Mouse (Mus musculus): ENCODE results near the gene Qser1.

Gene Qser1

DNA sequence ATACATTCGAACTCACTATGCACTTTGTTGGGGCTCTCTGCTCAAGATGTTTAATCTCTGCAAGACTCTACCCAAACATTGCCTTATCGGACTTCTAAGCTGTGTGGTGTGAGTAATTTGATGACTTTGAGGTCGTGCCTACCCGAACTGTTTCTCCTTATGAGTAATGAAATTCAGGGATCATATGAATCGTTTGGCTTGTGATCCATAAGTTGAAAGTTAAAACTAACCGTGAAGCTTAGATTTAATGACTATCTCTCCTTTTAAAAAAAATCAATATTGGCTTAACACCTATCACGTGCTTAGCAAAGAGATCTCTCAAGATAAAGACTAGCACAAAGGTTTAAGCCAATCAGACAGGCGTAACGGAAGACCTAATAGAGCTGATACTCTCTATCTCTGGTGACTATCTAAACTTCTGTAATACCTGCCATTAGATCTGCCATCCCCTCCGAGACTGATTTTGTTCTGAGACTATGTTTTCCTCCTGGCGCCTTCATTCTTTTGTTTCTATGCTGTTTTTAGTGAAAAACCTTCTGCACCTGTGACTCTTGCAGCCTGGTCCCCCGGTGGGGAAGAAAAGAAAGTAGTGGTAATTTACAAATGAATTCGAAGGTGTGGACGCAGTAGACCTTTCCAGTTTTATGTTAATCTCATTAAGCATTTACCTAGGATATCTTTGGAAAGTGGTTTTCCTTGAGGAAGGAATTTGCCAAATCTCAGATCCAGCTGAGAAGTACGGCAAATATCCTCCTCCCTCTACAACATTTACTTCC is 1.2 kb upstream of the Qser1 start:
- no peak for DNase-seq (ENCODE audit: extremely low read depth, low read depth, low spot score)

DNA sequence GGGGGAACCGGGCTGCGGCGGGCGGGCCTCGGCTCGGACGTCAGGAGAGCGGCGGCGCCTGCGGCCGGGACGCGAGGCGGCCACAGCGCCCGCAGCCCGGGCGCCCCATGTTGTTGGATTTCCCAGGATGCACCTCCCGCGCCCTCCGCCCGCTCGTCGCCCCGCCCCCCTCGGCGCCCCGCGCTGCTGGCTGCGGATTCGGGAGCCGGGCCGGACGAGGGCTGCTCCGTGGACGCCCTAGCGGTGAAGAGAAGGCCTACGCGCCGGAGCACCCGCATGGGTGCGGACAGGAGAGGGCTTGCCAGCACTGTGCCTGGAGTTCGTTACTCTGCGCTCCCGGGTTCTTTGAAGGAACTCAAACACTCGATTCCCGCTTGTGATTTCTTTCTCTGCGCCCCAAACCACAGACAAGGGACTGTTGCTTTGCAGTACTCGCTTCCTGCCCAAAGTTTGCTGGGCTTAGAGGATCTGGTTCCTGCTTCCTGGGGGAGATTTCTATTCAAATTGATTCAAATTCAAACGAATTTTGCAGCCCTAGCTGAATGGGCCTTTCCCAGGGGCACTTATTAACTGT is 393 bp upstream of the Qser1 start:
- no peak for DNase-seq (ENCODE audit: extremely low read depth, low read depth, low spot score)

DNA sequence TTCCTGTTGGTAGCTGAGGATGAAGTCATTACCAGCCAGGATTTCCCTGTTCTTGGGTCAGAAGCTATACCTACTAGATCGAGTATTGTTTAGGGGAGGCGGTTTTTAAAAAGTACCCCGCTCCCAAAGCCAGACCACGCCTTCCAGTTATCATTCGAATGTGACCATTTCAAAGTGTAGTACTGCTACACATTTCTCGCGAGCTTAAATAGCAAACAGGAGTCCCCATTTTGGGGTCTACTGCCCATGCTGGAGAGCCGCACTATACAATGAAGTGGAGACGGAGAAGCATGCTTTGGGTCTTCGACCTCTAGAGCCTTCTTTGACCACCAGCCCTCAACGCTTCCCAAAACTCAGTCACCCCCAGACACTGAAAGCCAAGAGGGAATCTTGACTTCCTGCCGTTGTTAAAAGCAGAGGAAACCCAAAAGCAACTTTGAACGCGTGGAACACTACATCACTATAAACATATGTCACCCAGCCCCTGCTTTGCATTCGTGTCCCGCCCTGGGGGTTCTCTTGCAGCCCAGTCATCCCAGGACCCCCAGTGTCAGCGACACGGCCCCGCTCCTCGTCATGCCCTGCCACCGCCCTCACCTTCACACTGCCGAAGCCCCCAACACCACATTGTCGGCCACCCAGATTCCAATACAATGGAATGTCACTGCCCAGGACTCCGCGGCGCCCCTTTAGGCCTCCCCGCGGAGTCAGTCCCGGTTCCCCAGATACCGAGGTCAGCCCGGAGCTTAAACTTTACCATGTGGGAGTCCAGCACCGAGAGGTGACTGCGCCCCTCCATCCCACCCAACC is 794 bp downstream of the Qser1 start:
- DNase-seq (ENCODE audit: extremely low read depth, low read depth, low spot score), result no peak

DNA sequence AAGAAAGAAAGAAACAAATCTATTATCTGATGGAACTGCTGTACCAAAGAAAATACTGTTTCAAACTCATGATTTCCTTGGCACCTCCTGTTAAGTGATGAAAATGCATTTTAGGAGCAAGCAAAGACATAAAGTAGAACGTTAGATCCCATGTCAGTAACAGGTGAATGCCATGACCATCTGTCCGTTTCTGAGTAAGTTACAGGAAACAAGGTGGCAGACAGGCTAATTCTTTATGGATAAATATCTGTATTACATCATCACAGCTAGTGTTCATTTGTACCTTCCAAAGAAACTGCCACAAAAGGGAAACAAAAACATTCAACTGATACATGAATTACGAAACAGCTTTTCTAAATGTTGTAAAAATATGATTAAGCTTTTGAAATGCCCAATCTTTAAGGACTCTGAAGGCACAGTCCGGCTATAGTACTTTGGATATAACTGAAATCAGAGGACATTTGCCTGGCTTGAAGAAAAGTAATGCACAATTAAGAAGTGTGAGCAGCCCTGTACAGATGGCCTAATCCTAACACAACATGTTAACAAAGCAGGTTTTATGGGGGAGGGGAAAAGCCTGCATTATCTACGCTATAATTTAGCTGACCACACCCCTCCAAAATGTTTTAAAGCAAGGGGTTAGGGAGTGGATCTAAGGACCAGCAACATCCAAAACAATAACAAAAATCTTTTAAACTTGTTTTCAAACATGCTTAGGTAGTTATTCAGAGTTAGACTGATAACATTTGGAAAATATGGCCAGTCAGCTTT is 2.2 kb downstream of the Qser1 start:
- DNase-seq (ENCODE audit: extremely low read depth, low read depth, low spot score), result no peak

DNA sequence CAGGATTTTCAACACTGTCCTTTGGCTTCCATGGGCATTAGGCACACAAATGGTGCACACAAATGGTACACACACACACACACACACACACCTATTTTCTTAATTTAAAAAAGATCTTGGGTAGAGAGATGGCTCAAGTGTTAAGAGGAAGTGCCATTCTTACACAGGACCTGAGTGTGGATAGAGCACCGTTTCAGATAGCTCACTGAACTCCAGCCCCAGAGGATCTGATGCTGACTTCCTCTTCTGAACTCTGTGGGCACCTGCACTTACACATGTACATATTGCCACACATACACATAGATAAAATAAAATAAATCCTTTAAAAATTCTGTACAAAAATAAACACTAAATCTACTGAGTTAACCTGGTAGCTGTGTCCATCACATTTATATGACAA is 11.1 kb downstream of the Qser1 start:
- no peak for DNase-seq (ENCODE audit: extremely low read depth, low read depth, low spot score)

DNA sequence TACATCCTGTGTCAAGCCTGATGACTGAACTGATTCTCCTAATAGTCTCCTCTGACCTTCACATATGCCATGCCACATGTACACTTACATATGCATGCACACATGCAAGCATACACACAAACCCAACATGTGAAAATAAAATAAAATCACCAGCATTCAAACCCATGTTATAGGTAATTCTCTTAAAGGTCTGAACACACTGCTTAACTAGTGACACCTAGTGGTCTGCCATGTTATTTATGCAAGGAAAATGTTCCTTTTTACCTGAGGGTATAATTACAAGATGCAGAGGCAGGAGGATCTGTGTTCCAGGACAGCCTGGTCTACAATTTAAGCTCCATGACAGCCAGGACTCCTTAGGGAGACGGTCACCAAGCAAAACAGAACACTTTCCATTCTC is 41.8 kb downstream of the Qser1 start:
- no peak for DNase-seq (ENCODE audit: extremely low read depth, low read depth, low spot score)

DNA sequence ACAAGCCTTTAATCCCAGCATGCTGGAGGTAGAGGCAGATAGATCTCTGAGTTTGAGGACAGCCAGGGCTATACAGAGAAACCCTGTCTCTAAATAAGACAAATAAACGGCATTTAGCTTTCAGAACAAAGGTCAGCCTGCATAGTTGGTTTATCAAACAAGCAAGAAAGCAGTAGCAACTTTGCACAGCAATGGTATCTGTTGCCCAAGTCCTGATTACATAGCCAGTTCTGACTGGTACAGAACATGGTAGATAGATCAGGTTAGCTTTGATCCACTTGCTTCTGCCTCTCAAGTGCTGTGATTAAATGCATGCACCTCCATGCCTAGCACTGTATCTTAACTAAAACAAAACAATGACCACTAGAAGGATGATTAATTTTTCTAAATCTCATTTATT is 47.9 kb downstream of the Qser1 start:
- no peak for DNase-seq (ENCODE audit: extremely low read depth, low read depth, low spot score)

DNA sequence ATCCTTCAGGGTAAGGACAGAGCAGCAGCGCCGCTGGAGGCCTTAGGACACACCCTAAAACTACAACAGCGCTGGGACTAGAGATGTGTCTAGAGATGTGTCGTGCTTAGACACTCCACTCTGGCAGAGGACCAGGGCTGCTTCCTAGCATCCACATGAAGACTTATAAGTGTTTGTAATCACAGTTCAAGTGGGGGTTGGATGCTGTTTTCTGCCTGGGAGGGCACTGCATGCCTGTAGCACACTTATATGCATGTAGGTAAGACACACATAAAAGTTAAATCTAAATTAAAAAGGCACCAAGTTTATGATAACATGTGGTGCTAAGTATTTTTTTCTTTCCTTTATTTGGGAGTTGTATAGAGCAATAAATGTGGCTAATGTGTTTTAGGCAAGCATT is 52.5 kb downstream of the Qser1 start:
- no peak for DNase-seq (ENCODE audit: extremely low read depth, low read depth, low spot score)

DNA sequence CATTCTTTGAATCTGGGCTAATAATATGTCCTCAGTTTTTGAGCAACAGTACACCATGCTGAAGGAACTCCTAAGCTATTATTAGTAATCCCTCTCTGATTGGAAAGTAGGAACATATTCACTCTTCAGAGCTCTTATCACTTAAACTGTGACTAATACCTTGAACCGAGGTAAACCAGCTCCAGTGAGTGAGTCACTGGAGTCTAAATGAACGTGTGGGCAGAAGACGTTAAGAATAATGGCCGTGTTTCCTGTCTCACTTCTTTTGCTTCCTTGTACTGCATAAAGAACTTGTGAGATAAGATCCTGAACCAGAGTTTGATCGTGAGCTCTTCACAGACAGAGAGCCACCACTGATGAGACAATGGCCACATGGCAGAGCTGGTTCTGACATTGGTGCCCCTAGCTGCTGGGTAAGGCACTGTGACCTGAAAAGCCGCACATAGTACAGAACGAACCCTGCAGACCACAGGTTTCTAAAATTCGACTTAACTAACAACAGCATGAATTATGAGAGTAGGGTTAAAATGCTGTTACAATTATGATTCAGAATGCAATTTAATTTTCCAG is 53.3 kb downstream of the Qser1 start:
- no peak for DNase-seq (ENCODE audit: extremely low read depth, low read depth, low spot score)

DNA sequence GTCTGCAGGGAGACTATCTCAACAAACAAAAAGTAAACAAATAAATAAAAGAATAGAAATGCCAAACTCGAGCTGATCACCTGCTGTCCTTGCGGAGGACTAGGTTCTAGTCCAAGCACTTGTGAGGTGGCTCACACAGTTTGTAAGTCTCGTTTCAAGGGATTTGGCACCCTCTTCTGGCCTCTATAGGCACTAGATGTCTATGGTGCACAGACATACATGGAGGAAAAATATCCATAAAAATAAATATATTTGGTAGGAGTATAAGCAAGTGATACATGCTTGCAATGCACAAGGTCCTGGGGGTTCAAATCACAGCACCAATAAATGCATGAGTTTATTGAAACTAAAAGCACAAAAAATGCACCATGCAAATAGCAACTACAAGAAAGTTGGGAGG is 65.9 kb downstream of the Qser1 start:
- DNase-seq (ENCODE audit: extremely low read depth, low read depth, low spot score), result no peak

DNA sequence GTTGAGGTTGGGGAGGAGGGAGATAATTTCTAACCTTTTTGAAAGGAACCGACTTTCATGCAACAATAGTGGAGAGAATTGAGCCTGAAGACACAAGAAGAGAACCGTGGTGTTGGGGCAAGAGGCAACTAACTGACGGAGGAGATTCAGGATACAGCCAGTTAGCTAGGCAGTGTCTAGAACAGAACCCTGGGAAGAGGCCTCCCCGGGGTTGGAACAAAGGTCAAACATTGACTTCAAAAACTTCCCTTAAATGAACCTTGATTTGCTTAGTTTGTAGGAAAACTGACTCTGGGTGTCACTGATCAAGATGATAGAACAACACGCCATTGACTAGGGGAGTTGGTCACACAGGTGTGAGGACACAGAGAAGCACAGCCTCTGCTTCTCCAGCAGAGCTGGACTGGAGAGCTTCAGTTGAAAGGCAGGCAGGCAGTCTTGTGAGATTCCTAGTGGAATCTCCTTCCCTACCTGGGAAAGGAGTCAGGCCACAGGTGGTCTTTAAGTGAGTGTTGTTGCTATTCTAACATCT is 67.8 kb downstream of the Qser1 start:
- no peak for DNase-seq (ENCODE audit: extremely low read depth, low read depth, low spot score)

DNA sequence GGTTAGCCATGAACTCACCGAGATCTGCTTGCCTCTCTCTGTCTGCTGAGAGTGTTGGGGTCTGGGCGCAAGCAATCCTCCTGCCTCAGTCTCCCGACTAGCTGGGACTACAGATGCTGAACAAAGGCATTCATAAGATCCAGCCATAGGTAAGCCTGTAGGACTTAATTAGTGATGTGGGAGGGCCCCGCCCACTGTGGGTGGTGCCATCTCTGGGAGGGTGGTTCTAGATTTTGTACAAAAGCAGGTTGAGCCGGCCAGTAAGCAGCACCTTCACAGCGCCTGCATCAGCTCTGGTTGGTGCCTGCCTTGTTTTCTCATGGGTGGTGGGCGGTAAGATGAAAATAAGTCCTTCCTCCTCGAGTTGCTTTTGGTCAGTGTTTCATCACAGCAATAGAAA is 70.3 kb downstream of the Qser1 start:
- DNase-seq (ENCODE audit: extremely low read depth, low read depth, low spot score), result no peak

DNA sequence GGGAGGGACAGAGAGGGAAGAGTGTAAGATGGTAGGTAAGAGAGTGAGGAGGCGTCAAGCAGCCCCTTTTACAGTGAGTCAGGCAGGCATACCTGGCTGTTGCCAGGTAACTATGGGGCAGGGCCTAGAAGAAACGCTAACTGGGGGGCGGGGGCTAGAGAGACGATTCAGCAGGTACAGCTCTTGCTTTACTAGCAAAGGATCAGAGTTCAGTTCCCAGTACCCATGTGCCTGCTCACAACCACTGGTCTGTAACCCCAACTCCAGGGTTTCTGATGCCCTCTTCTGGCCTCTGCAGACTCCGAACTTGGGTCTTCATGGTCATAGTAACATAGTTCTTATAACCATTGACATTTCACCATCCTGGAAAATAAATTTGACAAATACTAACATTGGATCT is 72.6 kb downstream of the Qser1 start:
- no peak for DNase-seq (ENCODE audit: extremely low read depth, low read depth, low spot score)

DNA sequence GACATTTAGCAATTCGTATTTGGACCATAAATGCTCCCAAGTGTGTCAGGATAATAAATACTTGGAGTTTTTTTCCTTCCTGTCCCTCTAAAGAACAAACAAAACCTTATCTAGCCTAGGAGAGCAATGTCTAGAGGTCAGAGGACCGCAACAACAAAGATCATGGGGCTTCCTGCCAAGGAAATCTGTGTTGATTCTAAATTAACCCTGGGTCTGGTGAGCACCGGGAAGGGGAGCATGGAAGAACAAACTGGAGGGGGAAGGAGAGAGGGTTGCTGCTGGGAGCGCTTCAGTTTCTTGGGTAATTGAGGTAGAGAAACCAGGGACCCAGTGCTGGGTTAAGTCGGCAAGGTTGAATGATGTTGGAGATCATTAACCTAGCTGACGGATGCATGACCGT is 73.4 kb downstream of the Qser1 start:
- no peak for DNase-seq (ENCODE audit: extremely low read depth, low read depth, low spot score)

DNA sequence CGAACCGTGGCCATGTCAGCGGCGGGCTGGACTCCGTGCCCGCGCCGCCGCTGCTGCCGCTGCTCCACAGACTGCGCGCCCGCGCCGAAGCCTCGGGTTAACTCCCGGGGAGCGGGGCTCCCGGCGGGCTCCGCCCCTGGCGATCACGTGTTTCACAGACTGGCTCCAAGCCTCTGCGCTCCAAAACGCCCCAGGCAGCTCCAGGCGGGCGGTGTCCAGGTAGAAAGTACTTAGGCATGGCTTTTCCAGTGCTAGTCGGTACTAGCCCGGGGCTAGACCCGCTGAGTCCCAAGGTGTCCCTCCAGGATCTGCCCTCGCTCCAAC is 73.9 kb downstream of the Qser1 start, which contains the start of gene Depdc7:
Gene Depdc7, minus strand, starts transcription at position 138 of the 324 bp plus-strand sequence.
- no peak for DNase-seq (ENCODE audit: extremely low read depth, low read depth, low spot score)

DNA sequence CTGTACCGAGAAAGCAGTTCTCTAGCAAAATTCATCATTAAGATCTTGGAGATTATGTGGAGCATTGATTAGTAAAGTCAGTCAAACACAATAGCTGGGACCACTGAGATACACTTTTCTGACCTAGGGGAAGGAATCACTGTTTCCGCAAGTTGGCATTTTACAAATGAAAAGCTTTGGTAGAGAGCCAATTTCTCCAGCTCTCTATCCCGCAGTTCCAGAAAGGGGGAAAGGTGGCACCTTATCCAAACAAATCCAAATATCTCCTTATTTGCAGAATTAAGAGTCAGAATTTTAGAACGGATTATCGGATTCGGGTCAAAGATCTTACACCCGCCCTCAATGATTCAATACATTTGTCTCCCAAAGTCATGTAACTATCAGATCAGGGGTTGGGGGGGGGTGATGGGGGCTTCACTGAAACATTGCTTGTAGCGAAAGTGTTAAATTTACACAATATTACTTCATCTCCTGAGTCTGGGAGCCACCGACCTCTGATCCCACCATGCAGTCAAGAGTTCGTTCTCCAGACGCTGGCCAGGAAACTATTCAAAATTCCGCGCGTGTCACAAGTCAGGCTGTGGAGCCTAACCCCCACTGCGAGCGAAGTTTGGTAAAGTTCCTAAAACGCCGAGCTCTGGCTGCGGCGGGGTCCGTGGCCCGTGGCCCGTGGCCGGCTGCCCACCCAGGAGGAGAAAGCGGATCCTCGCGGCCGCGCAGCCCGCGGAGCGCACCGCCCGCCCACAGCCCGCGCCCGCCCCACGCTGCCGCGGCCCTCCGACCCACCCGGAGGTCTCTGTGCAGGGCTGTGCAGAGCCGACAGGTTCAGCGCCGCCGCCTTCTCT is 74.4 kb downstream of the Qser1 start:
- DNase-seq (ENCODE audit: extremely low read depth, low read depth, low spot score), result no peak

DNA sequence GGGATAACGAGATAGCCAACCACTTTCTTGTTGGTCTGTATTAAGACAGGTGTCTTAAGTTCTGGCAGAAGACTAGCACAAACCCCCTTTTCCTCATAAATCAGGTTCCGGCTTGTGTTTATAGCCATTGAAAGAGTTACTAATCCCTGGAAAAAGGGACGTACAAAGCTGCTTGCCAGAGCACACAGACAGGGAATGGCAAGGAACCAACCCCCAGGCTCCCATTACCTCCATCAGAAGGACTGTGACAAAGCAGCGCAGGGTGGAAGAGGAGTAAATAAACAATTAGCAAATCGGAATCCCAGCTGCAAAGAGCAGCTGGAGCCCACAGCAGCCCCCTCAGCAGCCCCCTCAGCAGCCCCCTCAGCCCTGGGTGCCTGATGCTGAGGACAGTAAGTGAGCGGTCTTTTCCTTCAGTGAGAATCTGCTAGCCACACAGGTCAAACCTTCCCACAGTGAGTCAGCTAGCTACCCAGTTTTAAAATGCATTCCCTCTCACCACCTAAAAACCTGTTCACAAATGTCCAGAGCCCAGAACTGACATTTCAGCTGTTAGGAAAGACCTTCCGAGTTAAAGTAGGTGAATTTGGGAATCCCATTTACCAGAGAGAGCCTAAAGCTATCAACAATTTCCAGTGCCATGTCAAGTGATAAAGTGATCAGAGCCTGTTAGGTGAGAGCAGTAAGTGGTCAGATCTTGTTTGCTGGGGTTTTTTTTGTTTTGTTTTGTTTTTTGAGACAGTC is 75.4 kb downstream of the Qser1 start:
- DNase-seq (ENCODE audit: extremely low read depth, low read depth, low spot score), result no peak

DNA sequence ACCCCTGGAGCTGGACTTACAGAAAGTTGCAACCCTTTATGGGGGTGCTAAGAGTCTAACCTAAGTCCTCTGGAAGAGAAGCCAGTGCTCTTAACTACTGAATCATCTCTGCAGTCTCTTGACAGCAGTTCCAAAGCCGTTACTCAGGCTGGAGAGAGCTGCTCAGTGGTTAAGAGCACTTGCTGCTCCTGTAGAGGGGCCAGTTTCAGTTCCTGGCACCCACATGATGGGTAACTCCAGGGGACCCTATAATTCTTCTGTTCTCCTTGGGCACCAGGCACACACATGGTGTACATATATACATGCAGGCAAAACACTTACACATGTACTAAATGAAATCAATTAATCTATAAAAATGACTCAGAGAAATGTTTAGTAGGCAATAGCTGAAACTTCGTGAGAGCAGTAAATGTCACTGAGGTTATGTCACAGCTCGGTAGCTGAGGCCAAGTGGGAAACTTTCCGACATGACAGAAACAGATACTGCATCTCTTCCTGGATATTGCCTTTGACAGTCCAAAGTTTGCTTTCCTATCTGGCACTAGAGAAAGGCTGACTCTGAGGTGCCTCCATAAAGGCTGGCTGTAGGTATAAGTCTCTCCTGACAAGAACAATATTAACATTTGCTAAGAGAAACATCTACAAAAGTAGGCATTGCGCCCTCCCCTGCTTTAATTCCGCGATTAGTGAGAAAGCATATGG is 76.2 kb downstream of the Qser1 start:
- DNase-seq (ENCODE audit: extremely low read depth, low read depth, low spot score), result no peak

DNA sequence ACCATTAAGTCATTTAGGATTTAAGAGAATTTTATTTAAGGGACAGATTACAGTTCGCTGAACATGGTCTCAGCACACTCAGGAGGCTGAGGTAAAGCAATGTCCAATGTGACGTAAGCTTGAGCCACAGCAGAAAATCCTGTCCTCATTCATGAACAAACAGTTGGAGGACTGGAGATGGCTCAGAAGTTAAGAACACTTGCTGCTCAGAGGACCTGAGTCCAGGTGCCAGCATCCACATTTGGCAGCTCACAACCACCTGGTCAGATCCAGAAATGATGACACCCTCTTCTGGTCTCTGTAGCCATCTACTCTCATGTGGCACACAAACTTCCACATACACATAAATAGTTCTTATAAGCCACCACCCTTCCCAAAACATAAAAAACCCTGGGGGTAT is 76.9 kb downstream of the Qser1 start:
- DNase-seq (ENCODE audit: extremely low read depth, low read depth, low spot score), result no peak
